Mouse (Mus musculus) midbrain, embryonic 10.5 days (tissue): ENCODE results near the gene Ube2o. TPM values are rescaled to one million over a fixed set of nuclear protein-coding genes. Genes with fewer than 3 reads are reported as not detected.
A peak's percentile ranks its signal among the peaks of the same experiment; 100 is the strongest.
"Not testable (repeated sequence)": the region's sequence is repeated elsewhere in the genome, so short reads cannot be mapped to it uniquely, and the experiment has no call there.

Source experiments
- DNase-seq: peaks from one replicate; pipeline ENCODE4 v3.0.0-alpha.2; 2017; ENCODE audit warnings: low spot score
- H3K27ac ChIP-seq: fragments of 300-500 bp; sonication (generic); replicated peaks from 2 replicates; pipeline ENCODE4 v1.5.1; 2016; ENCODE audit warnings: mild to moderate bottlenecking
- H3K27me3 ChIP-seq: fragments of 300-500 bp; sonication (generic); 2 replicates; pipeline ENCODE4 v1.6.1; 2016; ENCODE audit warnings: low read depth, mild to moderate bottlenecking; ENCODE audit not compliant: poor library complexity, severe bottlenecking
- H3K36me3 ChIP-seq: fragments of 300-500 bp; sonication (generic); 2 replicates; pipeline ENCODE4 v1.6.1; 2016; ENCODE audit warnings: mild to moderate bottlenecking, moderate library complexity
- H3K4me1 ChIP-seq: fragments of 300-500 bp; sonication (generic); 2 replicates; pipeline ENCODE4 v1.6.1; 2016
- H3K4me3 ChIP-seq: fragments of 300-500 bp; sonication (generic); 2 replicates; pipeline ENCODE4 v1.5.1; 2016; ENCODE audit warnings: mild to moderate bottlenecking, moderate library complexity
- H3K9me3 ChIP-seq: fragments of 300-500 bp; sonication (generic); replicated peaks from 2 replicates; pipeline ENCODE4 v1.6.1; 2016; ENCODE audit warnings: mild to moderate bottlenecking
- WGBS: fragments of 180-500 bp; shearing (Covaris S2); methylation state at CpG from one replicate; pipeline ENCODE4 v1.1.7; 2016; 5-methylcytosine and 5-hydroxymethylcytosine counted together
- polyA plus RNA-seq: library from polyadenylated mRNA; unstranded; fragments of >200 nt; fragmentation: Nextera tagmentation; extraction: Ambion mirVana; gene quantifications from 2 replicates; pipeline ENCODE4 v1.2.1, GENCODE M21; 2016

Ube2o gene
- polyA plus RNA-seq, 1 experiment from 2014 or later = 8.3 TPM

DNA sequence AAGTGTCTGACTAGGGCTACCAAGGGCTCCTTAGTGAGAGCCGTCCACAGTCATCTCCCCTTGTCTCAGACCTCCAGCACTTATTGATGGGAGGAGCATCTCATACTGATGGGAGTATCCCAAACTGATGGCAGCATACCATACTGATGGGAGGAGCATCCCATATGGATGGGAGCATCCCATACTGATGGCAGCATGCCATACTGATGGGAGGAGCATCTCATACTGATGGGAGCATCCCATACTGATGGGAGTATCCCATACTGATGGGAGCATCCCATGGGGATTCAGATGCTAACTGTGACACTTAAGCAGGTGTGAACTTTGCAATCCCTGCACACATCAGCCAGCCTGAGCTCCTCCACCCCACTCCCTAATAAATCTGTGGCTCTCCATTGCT is 88.7 kb downstream of the Ube2o start:
- not testable (repeated sequence) for H3K9me3 ChIP-seq, DNase-seq, H3K27ac ChIP-seq, H3K27me3 ChIP-seq, H3K4me3 ChIP-seq
- 90% methylated on average over 1 of the region's 1 CpGs for WGBS
- peaks cover 35% of the 10 kb centered on the region for H3K4me1 ChIP-seq
- peaks cover 13% of the 10 kb centered on the region for H3K36me3 ChIP-seq

DNA sequence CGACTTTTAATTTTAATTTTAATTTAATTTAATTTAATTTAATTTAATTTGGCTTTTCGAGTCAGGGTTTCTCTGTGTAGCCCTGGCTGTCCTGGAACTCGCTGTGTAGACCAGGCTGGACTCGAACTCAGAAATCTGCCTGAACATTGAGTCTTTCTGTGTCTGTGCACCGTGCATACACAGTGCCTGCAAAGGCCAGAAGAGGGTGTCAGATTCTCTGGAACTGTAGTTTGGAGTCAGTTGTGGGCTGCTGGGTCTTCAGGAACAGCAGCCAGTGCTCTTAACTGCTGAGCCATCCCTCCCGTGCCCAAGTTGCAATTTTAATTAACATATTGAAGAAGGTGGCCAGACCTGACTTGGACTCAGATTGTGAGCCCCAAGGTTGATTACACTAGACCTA is 89.9 kb downstream of the Ube2o start:
- H3K27me3 ChIP-seq = no peaks in the 10 kb centered on the region
- peaks cover 35% of the 10 kb centered on the region for H3K4me1 ChIP-seq
- peaks cover 24% of the 10 kb centered on the region for H3K36me3 ChIP-seq
- H3K9me3 ChIP-seq = peaks cover 6% of the 10 kb centered on the region; the same call in 1 of the 2 replicates
- H3K4me3 ChIP-seq = no peak overlapping the region
- WGBS = 77% methylated on average over 6 of the region's 6 CpGs
- peak overlapping the region; percentile 97; the same call in 1 of the 2 replicates for H3K27ac ChIP-seq
- no peak for DNase-seq

DNA sequence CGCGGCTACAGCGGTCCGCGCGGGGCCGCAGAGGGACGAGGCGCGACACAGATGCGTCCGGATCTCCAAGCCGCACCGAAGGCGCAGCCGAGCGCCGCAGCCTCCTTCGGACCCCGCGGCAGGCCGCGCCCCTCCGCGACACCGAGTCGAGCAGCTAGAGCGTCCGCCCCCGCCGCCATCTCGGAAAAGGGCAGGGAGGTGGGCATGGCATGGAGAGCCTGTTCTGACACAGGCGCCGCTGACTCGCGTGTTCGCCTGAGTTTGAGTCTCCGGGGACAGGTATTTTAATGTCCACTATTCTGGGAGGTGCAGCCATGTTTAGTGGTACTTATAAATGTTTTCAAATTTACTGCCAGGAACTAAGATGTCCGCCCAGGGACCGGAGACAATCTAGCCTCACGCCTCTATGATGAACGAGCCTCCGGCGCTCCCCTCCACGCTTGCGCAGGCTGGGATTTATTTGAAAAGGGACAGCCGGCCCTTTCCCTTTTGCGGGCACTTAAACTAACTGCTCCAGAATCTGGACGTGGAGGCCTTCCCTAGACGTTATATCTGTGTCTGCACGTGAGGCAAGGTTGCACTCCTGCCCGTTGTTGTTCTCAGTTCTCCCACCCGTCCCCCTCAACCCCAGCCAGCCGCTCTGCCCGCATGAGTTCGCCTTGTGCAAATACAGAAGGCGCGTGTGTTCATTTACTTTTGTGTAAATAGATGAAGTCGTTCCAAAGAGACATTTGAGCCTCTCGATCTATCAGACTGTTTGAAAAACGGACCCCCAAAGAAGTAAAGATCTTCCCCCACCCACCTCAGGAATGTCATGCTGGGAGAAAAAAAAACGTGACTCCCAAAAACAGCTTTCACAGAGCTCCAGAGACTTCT is 90.8 kb downstream of the Ube2o start:
- peaks cover 6% of the 10 kb centered on the region; the same call in 1 of the 2 replicates for H3K9me3 ChIP-seq
- H3K4me3 ChIP-seq = peak overlapping the region; percentile 99
- WGBS = under 1% methylated on average over 62 of the region's 62 CpGs
- DNase-seq = peak; percentile 93
- H3K36me3 ChIP-seq = peaks cover 33% of the 10 kb centered on the region
- peaks cover 35% of the 10 kb centered on the region for H3K4me1 ChIP-seq
- H3K27me3 ChIP-seq = no peaks in the 10 kb centered on the region
- H3K27ac ChIP-seq = peak overlapping the region; percentile 97

DNA sequence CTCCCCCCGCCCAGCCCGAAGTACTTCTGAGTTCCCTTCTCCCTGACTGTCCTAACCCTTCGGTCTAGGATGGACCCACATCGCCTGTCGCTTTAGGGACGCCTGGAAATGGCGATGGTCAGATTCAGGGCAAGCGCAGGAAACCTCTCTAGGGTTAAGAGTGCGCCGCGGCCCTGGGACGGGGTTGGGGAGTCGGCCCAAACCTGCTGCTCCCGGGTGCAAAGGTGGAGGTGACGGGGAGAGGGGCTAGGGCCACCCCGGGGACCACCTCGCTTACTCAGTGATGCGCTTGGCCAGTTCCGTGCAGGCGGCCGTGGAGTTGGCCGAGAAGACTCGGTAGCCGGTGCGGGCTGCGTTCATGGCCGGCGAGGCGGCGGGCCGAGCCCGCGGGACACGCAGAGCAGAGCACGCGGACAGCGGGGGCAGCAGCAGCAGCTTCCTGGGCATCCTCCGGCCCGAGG is 91.4 kb downstream of the Ube2o start:
- no peak for DNase-seq
- Histone ChIP-seq H3K27me3 (no peaks in the 10 kb centered on the region), H3K36me3 (peaks cover 40% of the 10 kb centered on the region), H3K9me3 (peaks cover 6% of the 10 kb centered on the region; the same call in 1 of the 2 replicates), H3K27ac (peak overlapping the region; percentile 97), H3K4me1 (peaks cover 30% of the 10 kb centered on the region), H3K4me3 (peak overlapping the region; percentile 99)
- under 1% methylated on average over 39 of the region's 39 CpGs for WGBS

- H3K27me3 ChIP-seq = no peaks in the 10 kb centered on the region
- DNase-seq = no peak
- H3K9me3 ChIP-seq = peaks cover 6% of the 10 kb centered on the region; the same call in 1 of the 2 replicates
Measured at GRCm38 (mm10) chr11:116488693-116489375, 92.4 kb downstream of the Ube2o start.

GRCm38 (mm10) chr11:116488207-116488606 is 93.0 kb downstream of the Ube2o start:
- Histone ChIP-seq H3K27ac (no peak overlapping the region), H3K27me3 (no peaks in the 10 kb centered on the region), H3K4me3 (peak overlapping the region; percentile 99; the same call in 1 of the 2 replicates), H3K4me1 (peaks cover 17% of the 10 kb centered on the region), H3K36me3 (peaks cover 56% of the 10 kb centered on the region), H3K9me3 (peaks cover 6% of the 10 kb centered on the region; the same call in 1 of the 2 replicates)
- no peak for DNase-seq

More at GRCm38 (mm10) chr11:116488693-116489375, 92.4 kb downstream of the Ube2o start:
- peak overlapping the region; percentile 97; the same call in 1 of the 2 replicates for H3K27ac ChIP-seq
- peaks cover 49% of the 10 kb centered on the region for H3K36me3 ChIP-seq
- H3K4me3 ChIP-seq = peak overlapping the region; percentile 99
- 79% methylated on average over 14 of the region's 14 CpGs for WGBS
- H3K4me1 ChIP-seq = peaks cover 21% of the 10 kb centered on the region

Other genes with a start within 250 kb of the Ube2o start
- gene Foxj1, start 246.0 kb downstream of the Ube2o start, polyA plus RNA-seq = 7.1 and 8.4 TPM in 2 replicates
- 5.3 and 10.1 TPM in 2 replicates for gene Rnf157, start 168.4 kb downstream of the Ube2o start, polyA plus RNA-seq
- 37.5 and 40.9 TPM in 2 replicates for gene Ubald2, start 147.4 kb downstream of the Ube2o start, polyA plus RNA-seq
- 0.10 and 0.21 TPM in 2 replicates for gene Qrich2, start 115.2 kb downstream of the Ube2o start, polyA plus RNA-seq
- 224 and 227 TPM in 2 replicates for gene Prpsap1, start 87.2 kb downstream of the Ube2o start, polyA plus RNA-seq
- 6.4 and 9.4 TPM in 2 replicates for gene Sphk1, start 50.5 kb downstream of the Ube2o start, polyA plus RNA-seq
- gene Aanat, start 5.0 kb upstream of the Ube2o start, polyA plus RNA-seq = not detected in 2 replicates
- 2.5 and 3.3 TPM in 2 replicates for gene Rhbdf2, start 45.6 kb upstream of the Ube2o start, polyA plus RNA-seq
- gene Prcd, start 72.1 kb upstream of the Ube2o start, polyA plus RNA-seq = 0.65 and 0.77 TPM in 2 replicates
- gene Cygb, start 72.9 kb upstream of the Ube2o start, polyA plus RNA-seq = 2.5 and 2.8 TPM in 2 replicates
- gene St6galnac1, start 194.1 kb upstream of the Ube2o start, polyA plus RNA-seq = not detected in 2 replicates
- 28.1 and 29.1 TPM in 2 replicates for gene Mxra7, start 246.6 kb upstream of the Ube2o start, polyA plus RNA-seq